Mouse (Mus musculus): ENCODE data around the gene Pde8a.
A peak's percentile ranks its signal among the peaks of the same experiment; 100 is the strongest.

Pde8a gene

DNA sequence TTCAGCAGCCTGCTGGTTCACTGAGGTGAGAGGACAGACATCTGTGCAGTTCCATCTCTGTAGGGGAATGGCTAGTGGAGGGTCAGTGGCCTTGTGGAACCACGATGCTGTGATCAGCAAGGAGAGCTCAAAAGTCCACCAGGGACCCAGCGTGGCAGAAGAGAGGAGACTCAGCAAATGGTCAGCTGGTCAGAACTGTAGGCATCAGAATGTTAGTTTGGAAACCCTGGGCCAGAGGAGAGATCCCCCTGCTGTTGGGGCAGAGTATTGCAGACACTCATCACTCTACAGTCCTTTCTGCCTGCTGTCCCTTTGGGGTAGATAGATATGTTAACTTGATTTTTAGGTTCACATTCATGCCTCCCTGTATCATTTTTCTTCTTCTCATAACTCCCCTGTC is 90.3 kb downstream of the Pde8a start:
- no peaks in the 10 kb centered on the region for H3K9me3 ChIP-seq (ENCODE audit: low read length)
- TF ChIP-seq NANOG (IDR thresholded peaks at IDR 0.05; ENCODE audit: borderline replicate concordance, low read length) (no peak), CTCF (conservative IDR thresholded peaks at IDR 0.05; ENCODE audit: low read length) (peak; percentile 53), POU5F1 (IDR thresholded peaks at IDR 0.05; ENCODE audit: borderline replicate concordance, low read length) (no peak)
- no peaks in the 10 kb centered on the region for H3K27me3 ChIP-seq (ENCODE audit: insufficient read depth, low read length)

GRCm38 (mm10) chr7:81304100-81304499 is 90.7 kb downstream of the Pde8a start:
- no peak overlapping the region for H3K4me3 ChIP-seq (replicated peaks; ENCODE audit: low read length)
- H3K4me1 ChIP-seq (replicated peaks; ENCODE audit: low read depth, low read length) = peaks cover 16% of the 10 kb centered on the region
- H3K9me3 ChIP-seq (ENCODE audit: low read length) = no peaks in the 10 kb centered on the region
- H3K27me3 ChIP-seq (ENCODE audit: insufficient read depth, low read length) = no peaks in the 10 kb centered on the region
- H3K36me3 ChIP-seq (ENCODE audit: insufficient read depth, low read length) = no peaks in the 10 kb centered on the region
- TF ChIP-seq POU5F1 (IDR thresholded peaks at IDR 0.05; ENCODE audit: borderline replicate concordance, low read length) = no peak

More for the DNA sequence above, 90.3 kb downstream of the Pde8a start:
- H3K36me3 ChIP-seq (ENCODE audit: insufficient read depth, low read length) = no peaks in the 10 kb centered on the region
- H3K4me1 ChIP-seq (replicated peaks; ENCODE audit: low read depth, low read length) = peaks cover 16% of the 10 kb centered on the region
- no peak overlapping the region for H3K4me3 ChIP-seq (replicated peaks; ENCODE audit: low read length)

- Histone ChIP-seq H3K4me3 (replicated peaks; ENCODE audit: low read length) (no peak overlapping the region), H3K4me1 (replicated peaks; ENCODE audit: low read depth, low read length) (peaks cover 18% of the 10 kb centered on the region), H3K27me3 (ENCODE audit: insufficient read depth, low read length) (no peaks in the 10 kb centered on the region), H3K36me3 (ENCODE audit: insufficient read depth, low read length) (peaks cover 5% of the 10 kb centered on the region; the same call in 1 of the 2 replicates), H3K9me3 (ENCODE audit: low read length) (no peaks in the 10 kb centered on the region)
- TF ChIP-seq POU5F1 (IDR thresholded peaks at IDR 0.05; ENCODE audit: borderline replicate concordance, low read length) (no peak), NANOG (IDR thresholded peaks at IDR 0.05; ENCODE audit: borderline replicate concordance, low read length) (no peak), CTCF (conservative IDR thresholded peaks at IDR 0.05; ENCODE audit: low read length) (no peak)
These were observed 91.3 kb downstream of the Pde8a start for GRCm38 (mm10) chr7:81304675-81305074.

GRCm38 (mm10) chr7:81307735-81308134 is 94.3 kb downstream of the Pde8a start:
- Histone ChIP-seq H3K9me3 (ENCODE audit: low read length) (no peaks in the 10 kb centered on the region), H3K4me3 (replicated peaks; ENCODE audit: low read length) (no peak overlapping the region), H3K4me1 (replicated peaks; ENCODE audit: low read depth, low read length) (peaks cover 12% of the 10 kb centered on the region), H3K36me3 (ENCODE audit: insufficient read depth, low read length) (peaks cover 5% of the 10 kb centered on the region; the same call in 1 of the 2 replicates), H3K27me3 (ENCODE audit: insufficient read depth, low read length) (no peaks in the 10 kb centered on the region)
- no peak for TF ChIP-seq CTCF (conservative IDR thresholded peaks at IDR 0.05; ENCODE audit: low read length)
- no peak for TF ChIP-seq POU5F1 (IDR thresholded peaks at IDR 0.05; ENCODE audit: borderline replicate concordance, low read length)
- no peak for TF ChIP-seq NANOG (IDR thresholded peaks at IDR 0.05; ENCODE audit: borderline replicate concordance, low read length)

GRCm38 (mm10) chr7:81309247-81309646 is 95.9 kb downstream of the Pde8a start:
- Histone ChIP-seq H3K9me3 (ENCODE audit: low read length) (no peaks in the 10 kb centered on the region), H3K36me3 (ENCODE audit: insufficient read depth, low read length) (peaks cover 5% of the 10 kb centered on the region; the same call in 1 of the 2 replicates), H3K4me3 (replicated peaks; ENCODE audit: low read length) (no peak overlapping the region), H3K27me3 (ENCODE audit: insufficient read depth, low read length) (no peaks in the 10 kb centered on the region), H3K4me1 (replicated peaks; ENCODE audit: low read depth, low read length) (peaks cover 14% of the 10 kb centered on the region)
- TF ChIP-seq POU5F1 (IDR thresholded peaks at IDR 0.05; ENCODE audit: borderline replicate concordance, low read length) (no peak), NANOG (IDR thresholded peaks at IDR 0.05; ENCODE audit: borderline replicate concordance, low read length) (no peak), CTCF (conservative IDR thresholded peaks at IDR 0.05; ENCODE audit: low read length) (no peak)

GRCm38 (mm10) chr7:81311130-81311529 is 97.7 kb downstream of the Pde8a start:
- no peaks in the 10 kb centered on the region for H3K27me3 ChIP-seq (ENCODE audit: insufficient read depth, low read length)
- peaks cover 16% of the 10 kb centered on the region for H3K4me1 ChIP-seq (replicated peaks; ENCODE audit: low read depth, low read length)
- TF ChIP-seq NANOG (IDR thresholded peaks at IDR 0.05; ENCODE audit: borderline replicate concordance, low read length) = no peak
- TF ChIP-seq CTCF (conservative IDR thresholded peaks at IDR 0.05; ENCODE audit: low read length) = no peak
- TF ChIP-seq POU5F1 (IDR thresholded peaks at IDR 0.05; ENCODE audit: borderline replicate concordance, low read length) = no peak
- H3K4me3 ChIP-seq (replicated peaks; ENCODE audit: low read length) = no peak overlapping the region
- H3K36me3 ChIP-seq (ENCODE audit: insufficient read depth, low read length) = peaks cover 5% of the 10 kb centered on the region; the same call in 1 of the 2 replicates
- no peaks in the 10 kb centered on the region for H3K9me3 ChIP-seq (ENCODE audit: low read length)

GRCm38 (mm10) chr7:81311581-81311980 is 98.2 kb downstream of the Pde8a start:
- no peak overlapping the region for H3K4me3 ChIP-seq (replicated peaks; ENCODE audit: low read length)
- H3K36me3 ChIP-seq (ENCODE audit: insufficient read depth, low read length) = peaks cover 5% of the 10 kb centered on the region; the same call in 1 of the 2 replicates
- H3K4me1 ChIP-seq (replicated peaks; ENCODE audit: low read depth, low read length) = peaks cover 16% of the 10 kb centered on the region
- H3K27me3 ChIP-seq (ENCODE audit: insufficient read depth, low read length) = no peaks in the 10 kb centered on the region
- TF ChIP-seq POU5F1 (IDR thresholded peaks at IDR 0.05; ENCODE audit: borderline replicate concordance, low read length) (no peak), CTCF (conservative IDR thresholded peaks at IDR 0.05; ENCODE audit: low read length) (no peak), NANOG (IDR thresholded peaks at IDR 0.05; ENCODE audit: borderline replicate concordance, low read length) (no peak)
- H3K9me3 ChIP-seq (ENCODE audit: low read length) = no peaks in the 10 kb centered on the region

DNA sequence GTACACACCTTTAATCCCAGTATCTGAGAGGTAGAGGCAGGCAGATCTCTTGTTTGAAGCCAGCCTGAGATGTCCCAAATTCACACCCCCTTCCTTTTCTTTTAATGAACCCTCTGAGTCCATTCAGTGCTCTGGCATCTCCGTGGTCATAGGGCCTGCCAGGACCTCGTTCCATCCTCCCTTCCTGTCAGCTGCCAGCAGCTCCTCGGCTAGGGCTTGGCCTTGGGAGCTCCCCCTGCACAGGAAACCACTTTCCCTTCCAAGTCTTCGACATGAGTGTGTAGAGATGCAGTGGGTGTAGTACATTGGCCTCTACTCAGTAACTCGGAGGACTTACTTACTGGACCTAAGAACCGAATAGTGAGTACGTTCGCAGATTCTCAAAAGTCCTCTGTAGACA is 102.2 kb downstream of the Pde8a start:
- H3K4me1 ChIP-seq (replicated peaks; ENCODE audit: low read depth, low read length) = peaks cover 9% of the 10 kb centered on the region
- TF ChIP-seq NANOG (IDR thresholded peaks at IDR 0.05; ENCODE audit: borderline replicate concordance, low read length) (no peak), CTCF (conservative IDR thresholded peaks at IDR 0.05; ENCODE audit: low read length) (no peak), POU5F1 (IDR thresholded peaks at IDR 0.05; ENCODE audit: borderline replicate concordance, low read length) (no peak)
- no peaks in the 10 kb centered on the region for H3K27me3 ChIP-seq (ENCODE audit: insufficient read depth, low read length)
- H3K4me3 ChIP-seq (replicated peaks; ENCODE audit: low read length) = no peak overlapping the region
- H3K36me3 ChIP-seq (ENCODE audit: insufficient read depth, low read length) = no peaks in the 10 kb centered on the region; the same call in 1 of the 2 replicates
- no peaks in the 10 kb centered on the region for H3K9me3 ChIP-seq (ENCODE audit: low read length)

DNA sequence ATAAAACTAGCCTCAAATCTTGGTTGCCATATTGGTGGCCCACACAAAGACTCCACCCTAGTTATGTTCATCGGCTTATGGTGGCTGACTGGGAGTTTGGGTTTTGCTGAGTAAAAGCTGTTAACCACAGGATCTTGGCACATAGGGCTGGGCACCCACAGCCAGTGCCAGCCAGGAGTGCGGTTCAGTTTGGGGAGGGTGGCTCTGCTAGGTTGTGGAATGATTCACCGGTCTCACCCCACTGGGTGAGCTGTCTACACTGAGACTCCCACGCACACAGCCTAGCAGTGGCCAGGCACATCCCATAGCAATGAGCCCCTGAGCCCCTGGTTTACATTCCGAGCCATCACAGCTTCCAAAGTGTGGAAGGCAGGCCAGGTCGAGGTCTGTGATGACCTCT is 106.4 kb downstream of the Pde8a start:
- Histone ChIP-seq H3K9me3 (ENCODE audit: low read length) (no peaks in the 10 kb centered on the region), H3K4me3 (replicated peaks; ENCODE audit: low read length) (no peak overlapping the region), H3K27me3 (ENCODE audit: insufficient read depth, low read length) (no peaks in the 10 kb centered on the region), H3K4me1 (replicated peaks; ENCODE audit: low read depth, low read length) (peaks cover 26% of the 10 kb centered on the region), H3K36me3 (ENCODE audit: insufficient read depth, low read length) (peaks cover 5% of the 10 kb centered on the region)
- no peak for TF ChIP-seq CTCF (conservative IDR thresholded peaks at IDR 0.05; ENCODE audit: low read length)
- no peak for TF ChIP-seq NANOG (IDR thresholded peaks at IDR 0.05; ENCODE audit: borderline replicate concordance, low read length)
- TF ChIP-seq POU5F1 (IDR thresholded peaks at IDR 0.05; ENCODE audit: borderline replicate concordance, low read length) = no peak
